Mouse (Mus musculus): ENCODE results near the gene Retsat.

The Retsat gene

DNA sequence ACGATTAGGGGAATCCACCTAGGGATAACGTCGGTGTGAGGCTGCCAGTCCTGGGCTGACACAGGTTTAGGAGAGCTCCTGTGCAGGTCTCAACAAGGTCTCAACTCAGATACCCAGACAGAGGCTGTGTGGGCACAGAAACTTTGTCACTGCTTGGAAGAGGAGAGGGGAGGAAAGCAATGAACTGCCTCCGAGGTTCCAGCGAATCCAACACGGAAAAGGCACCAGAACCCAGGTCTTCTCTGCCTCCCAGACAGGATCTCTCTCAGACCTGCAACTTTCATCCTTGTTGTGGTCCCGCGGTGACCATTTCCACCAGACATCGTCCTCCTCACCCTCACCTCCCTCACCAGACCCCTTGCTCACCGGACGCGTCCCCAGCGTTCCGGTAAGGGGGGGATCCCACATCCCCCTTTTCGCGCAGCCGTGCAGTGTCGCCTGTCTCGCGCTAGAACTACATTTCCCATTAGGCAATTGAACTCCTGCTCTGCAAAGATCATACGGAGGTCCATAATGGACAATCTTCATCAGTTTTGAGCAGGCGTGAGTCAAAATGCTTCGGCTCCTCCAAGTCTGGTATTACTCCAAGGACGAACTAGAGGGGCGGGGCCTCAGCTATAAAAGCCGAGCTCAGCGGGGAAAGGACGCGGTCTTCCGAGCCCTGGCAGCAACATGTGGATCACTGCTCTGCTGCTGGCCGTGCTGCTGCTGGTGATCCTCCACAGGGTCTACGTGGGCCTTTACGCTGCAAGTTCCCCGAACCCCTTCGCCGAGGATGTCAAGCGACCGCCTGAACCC is at the start of gene Retsat, which contains the start of gene Elmod3:
Retsat (plus strand) TSS at position 520 of the 798 bp plus-strand sequence.
Elmod3 (minus strand) TSS at position 458 of the 798 bp plus-strand sequence.
- peak; percentile 87 for DNase-seq (ENCODE audit: low read depth, low spot score)

DNA sequence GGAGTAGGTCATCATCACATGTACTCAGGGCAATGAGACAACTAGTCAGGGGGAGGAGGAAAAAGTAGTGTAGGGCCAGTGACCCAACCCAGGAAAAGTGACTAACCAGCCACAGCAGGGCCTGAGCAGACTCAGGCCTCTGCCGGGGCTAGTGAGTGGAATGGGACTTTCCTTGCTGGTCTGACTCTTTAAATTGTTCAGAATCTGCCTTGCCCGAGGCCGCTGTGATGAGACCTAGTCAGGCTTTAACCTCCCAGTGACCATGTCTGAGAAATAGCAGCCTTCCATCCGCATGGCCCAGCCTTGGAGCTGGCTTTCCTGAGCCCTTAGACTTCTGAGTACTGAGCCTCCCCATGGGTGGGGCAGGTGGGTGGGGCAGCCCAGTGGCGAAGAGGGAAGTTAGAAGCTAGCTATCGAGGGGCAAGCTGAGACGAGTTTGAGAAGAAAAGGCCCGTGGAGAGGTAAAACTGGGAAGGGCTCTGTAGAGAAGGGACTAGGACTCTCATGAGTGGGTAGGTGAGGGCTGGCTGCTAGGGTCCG is 49.2 kb upstream of the Retsat start:
- DNase-seq (ENCODE audit: low read depth, low spot score): no peak

GRCm38 (mm10) chr6:72550025-72550424 is 48.2 kb upstream of the Retsat start:
- no peak for DNase-seq (ENCODE audit: low read depth, low spot score)

DNA sequence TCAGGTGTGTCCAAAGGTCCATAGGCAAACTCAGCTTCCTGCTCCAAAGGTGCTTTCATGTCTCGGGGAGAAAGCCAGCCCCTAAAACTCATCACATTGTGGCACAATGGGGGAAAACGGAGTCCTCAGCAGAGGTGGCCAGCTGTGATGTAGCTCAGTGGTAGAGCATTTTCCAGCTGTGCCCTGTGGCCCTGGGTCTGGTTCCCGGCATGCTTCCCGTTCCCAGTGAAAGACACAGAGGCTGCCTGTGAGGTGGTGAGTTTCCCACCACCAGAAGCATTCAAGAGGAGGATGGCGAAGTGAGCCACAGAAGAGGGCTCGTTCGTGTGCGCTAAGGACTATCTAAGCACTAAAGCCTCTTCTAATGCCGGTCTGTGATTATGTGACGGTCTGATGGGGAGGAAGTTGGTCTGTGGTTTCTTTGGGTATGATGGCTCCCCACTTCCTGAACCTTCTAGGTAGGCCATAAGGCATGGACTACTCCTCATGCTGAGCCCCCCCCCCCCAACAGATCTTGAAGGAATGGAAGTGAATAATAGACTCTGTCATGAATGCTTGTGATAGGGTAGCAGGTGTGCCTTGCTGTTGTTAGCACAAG is 47.7 kb upstream of the Retsat start:
- no peak for DNase-seq (ENCODE audit: low read depth, low spot score)

- DNase-seq (ENCODE audit: low read depth, low spot score): no peak
Measured at GRCm38 (mm10) chr6:72552171-72553078, 45.9 kb upstream of the Retsat start.

DNA sequence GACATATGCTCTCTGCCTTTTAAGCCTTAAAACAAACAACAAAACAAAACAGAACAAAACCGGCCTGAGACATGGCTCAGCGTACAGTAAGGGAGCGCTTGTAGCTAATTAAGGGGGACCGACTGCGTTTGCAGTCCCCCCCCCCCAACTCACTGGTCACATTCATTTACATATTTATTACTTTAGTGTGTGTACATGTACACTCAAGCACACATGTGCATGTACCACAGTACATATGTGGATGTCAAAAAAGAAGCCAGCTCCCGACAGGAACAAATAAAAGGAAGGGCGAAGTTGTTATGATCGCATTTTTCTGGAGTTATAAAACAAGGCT is 45.2 kb upstream of the Retsat start:
- DNase-seq (ENCODE audit: low read depth, low spot score): no peak

DNA sequence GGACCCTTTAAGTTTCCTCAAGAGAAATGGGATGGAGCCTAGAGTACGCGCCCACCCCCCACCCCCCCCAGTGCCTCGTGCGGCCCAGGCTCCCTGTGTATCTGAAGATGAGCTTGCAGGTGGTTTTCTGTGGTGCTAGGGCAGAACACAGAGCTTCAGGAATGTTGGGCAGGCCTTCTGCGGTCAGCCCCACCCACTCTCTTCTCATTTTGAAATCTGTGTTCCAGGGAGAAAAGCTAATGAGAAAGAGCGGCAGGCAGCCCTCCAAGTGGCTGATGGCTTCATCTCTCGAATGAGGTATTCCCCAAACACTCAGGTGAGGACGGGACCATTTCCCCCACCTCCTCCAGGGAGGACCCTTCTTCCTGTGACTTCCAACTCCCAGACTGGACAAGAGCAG is 37.5 kb upstream of the Retsat start:
- DNase-seq (ENCODE audit: low read depth, low spot score): no peak

DNA sequence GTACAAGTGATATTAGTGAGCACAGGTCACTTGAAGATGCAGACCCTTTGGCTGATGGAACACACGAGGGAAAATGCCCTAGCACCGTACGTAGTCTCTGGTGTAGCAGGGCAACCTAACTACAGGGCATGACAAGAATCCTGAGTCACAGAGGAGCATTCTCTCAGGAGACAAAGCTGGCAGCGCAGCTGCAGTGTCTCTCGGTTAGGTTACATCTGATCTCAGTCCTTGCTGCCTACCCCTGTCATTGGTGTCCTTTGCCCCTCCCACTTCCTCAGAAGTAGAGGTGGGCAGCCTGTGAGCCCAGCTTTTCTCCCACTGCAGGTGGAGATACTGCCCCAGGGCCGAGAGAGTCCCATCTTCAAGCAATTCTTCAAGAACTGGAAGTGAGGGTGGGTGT is 35.8 kb upstream of the Retsat start:
- DNase-seq (ENCODE audit: low read depth, low spot score): no peak

- no peak for DNase-seq (ENCODE audit: low read depth, low spot score)
Measured at GRCm38 (mm10) chr6:72562894-72563293, 35.4 kb upstream of the Retsat start.

DNA sequence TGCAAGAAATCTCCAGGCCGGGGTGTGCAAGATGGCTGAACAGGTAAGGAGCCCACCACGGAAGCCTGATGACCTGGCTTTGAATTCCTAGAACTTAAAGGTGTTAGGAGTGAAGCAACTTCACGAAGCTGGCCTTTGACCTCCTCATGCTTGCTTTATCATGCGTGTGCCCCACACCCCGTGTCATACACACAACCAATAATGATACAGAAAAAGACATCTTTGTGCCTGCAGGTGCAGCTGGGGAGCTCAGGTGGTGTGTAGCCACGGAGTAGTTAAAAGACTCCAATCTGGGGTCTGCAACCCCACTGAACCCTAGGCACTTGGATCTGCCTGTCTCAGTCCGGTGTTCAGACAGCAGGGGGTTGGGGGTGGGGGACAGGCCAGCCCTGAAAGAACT is 32.8 kb upstream of the Retsat start:
- DNase-seq (ENCODE audit: low read depth, low spot score): no peak

DNA sequence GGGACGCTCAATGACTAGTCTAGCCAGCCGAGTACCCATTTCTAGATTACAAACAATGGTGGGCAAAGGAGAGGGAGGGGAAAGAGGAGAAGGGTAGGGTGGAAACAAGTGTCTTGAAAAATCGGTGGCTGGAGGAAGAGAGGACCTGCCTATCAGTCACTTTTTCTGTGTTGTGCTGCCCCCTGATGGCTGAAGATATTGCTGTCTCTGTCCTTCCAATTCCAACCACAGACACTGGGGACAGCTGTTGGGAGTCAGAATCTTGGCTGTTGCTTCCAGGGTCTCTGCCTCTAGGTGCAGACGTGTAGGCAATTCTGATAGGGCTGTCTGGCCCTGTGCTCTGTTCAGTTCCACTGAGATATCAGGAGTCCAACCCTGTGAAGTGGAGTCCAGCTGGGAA is 32.2 kb upstream of the Retsat start:
- DNase-seq (ENCODE audit: low read depth, low spot score): peak; percentile 73

- no peak for DNase-seq (ENCODE audit: low read depth, low spot score)
Measured at GRCm38 (mm10) chr6:72567508-72567907, 30.8 kb upstream of the Retsat start.

DNA sequence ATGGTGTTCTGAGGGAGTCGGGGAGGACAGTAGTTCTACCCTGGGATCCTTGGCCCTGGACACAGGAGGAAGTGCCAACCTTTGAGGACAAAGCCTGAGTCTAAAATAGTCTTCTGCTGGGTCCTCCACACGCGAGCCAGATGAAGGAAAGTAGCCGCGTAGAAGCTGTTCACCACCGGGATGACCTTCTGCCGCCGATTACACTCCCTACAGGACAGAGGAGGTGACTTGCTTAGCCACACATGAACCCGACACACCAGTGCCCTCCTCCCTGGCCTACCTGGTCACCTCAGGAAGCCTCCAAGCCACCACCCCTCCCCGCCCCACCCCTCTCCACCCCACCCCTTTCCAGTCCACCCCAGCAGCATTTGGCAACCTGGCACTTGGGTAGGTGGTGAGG is 29.5 kb upstream of the Retsat start:
- DNase-seq (ENCODE audit: low read depth, low spot score): no peak

- no peak for DNase-seq (ENCODE audit: low read depth, low spot score)
Measured at GRCm38 (mm10) chr6:72570644-72571397, 27.5 kb upstream of the Retsat start.

- DNase-seq (ENCODE audit: low read depth, low spot score): no peak
Measured at GRCm38 (mm10) chr6:72571826-72572225, 26.4 kb upstream of the Retsat start.

- no peak for DNase-seq (ENCODE audit: low read depth, low spot score)
Measured at GRCm38 (mm10) chr6:72576041-72576440, 22.2 kb upstream of the Retsat start.

GRCm38 (mm10) chr6:72581625-72582382 is 16.5 kb upstream of the Retsat start:
- no peak for DNase-seq (ENCODE audit: low read depth, low spot score)

GRCm38 (mm10) chr6:72583211-72583839 is 14.9 kb upstream of the Retsat start:
- DNase-seq (ENCODE audit: low read depth, low spot score): no peak

- DNase-seq (ENCODE audit: low read depth, low spot score): no peak
Measured at GRCm38 (mm10) chr6:72584154-72584553, 14.1 kb upstream of the Retsat start.

DNA sequence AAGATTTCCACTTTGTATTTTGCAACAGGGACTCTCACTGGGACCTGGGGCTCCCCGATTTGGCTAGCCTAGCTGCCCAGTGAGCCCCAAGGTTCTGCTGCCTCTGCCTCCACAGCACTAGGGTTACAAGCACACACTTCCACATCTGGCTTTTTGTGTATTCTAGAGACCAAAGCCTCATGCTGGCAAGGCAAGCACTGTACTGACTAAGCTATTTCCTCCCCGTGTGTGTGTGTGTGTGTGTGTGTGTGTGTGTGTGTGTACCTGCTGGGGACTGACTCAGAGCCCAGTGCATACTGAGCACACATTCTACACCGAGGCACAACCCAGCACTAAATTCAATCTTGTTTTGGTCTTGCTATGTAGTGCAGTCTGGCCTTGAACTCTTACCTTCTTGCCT is 11.6 kb upstream of the Retsat start:
- no peak for DNase-seq (ENCODE audit: low read depth, low spot score)

Data from WW6 (cell line).